Mouse (Mus musculus): ENCODE measurements around the gene Itga2b.

- no peak for TF ChIP-seq EP300 (IDR thresholded peaks at IDR 0.05; ENCODE audit: low read depth)
- TF ChIP-seq CTCF (IDR thresholded peaks at IDR 0.05; ENCODE audit: low read depth): no peak
Measured at GRCm38 (mm10) chr11:102445264-102445890, 24.5 kb downstream of the Itga2b start.
